Mouse (Mus musculus) heart, embryonic 16.5 days (tissue): Measurements from ENCODE around the gene Mvb12a. TPM values are rescaled to one million over a fixed set of nuclear protein-coding genes. Genes with fewer than 3 reads are reported as not detected.
A peak's percentile ranks its signal among the peaks of the same experiment; 100 is the strongest.
"Not testable (repeated sequence)": the region's sequence is repeated elsewhere in the genome, so short reads cannot be mapped to it uniquely, and the experiment has no call there.

Source experiments
- ATAC-seq: fragments of 200-750 bp; cut with Nextera tagmentation; replicated peaks from 2 replicates; pipeline ENCODE4 v1.8.0; 2017; ENCODE audit warnings: moderate number of reproducible peaks; ENCODE audit not compliant: insufficient read depth, low FRiP score; ENCODE audit errors: extremely low read depth
- H3K27ac ChIP-seq: fragments of 300-500 bp; sonication (generic); 2 replicates; pipeline ENCODE4 v1.5.1; 2014; ENCODE audit warnings: mild to moderate bottlenecking, low read length, control low read depth, moderate library complexity
- H3K27me3 ChIP-seq: fragments of 300-500 bp; sonication (generic); 2 replicates; pipeline ENCODE4 v1.6.1; 2014; ENCODE audit warnings: low read length, mixed read lengths; ENCODE audit not compliant: control insufficient read depth, insufficient read depth
- H3K36me3 ChIP-seq: fragments of 300-500 bp; sonication (generic); 2 replicates; pipeline ENCODE4 v1.6.1; 2014; ENCODE audit not compliant: control insufficient read depth, insufficient read depth
- H3K4me1 ChIP-seq: fragments of 300-500 bp; sonication (generic); 2 replicates; pipeline ENCODE4 v1.6.1; 2014; ENCODE audit warnings: low read length, mixed read lengths; ENCODE audit not compliant: control insufficient read depth, insufficient read depth
- H3K4me2 ChIP-seq: fragments of 300-500 bp; sonication (generic); 2 replicates; pipeline ENCODE4 v1.6.1; 2014; ENCODE audit warnings: low read depth, mild to moderate bottlenecking, control low read depth, low read length
- H3K4me3 ChIP-seq: fragments of 300-500 bp; sonication (generic); 2 replicates; pipeline ENCODE4 v1.5.1; 2014; ENCODE audit warnings: mild to moderate bottlenecking, control low read depth, low read length
- H3K9ac ChIP-seq: fragments of 300-500 bp; sonication (generic); 2 replicates; pipeline ENCODE4 v1.6.1; 2014; ENCODE audit warnings: low read length, control low read depth
- H3K9me3 ChIP-seq: fragments of 300-500 bp; sonication (generic); replicated peaks from 2 replicates; pipeline ENCODE4 v1.6.1; 2016; ENCODE audit warnings: low read length; ENCODE audit not compliant: control insufficient read depth
- WGBS: fragments of 180-500 bp; shearing (Covaris S2); extraction: QIAGEN DNeasy Blood & Tissue Kit; methylation state at CpG from one replicate; pipeline ENCODE4 v1.1.7; 2014; 5-methylcytosine and 5-hydroxymethylcytosine counted together
- polyA plus RNA-seq: library from polyadenylated mRNA; unstranded; fragments of >200 nt; fragmentation: Nextera tagmentation; extraction: Ambion mirVana; gene quantifications from 2 replicates; pipeline ENCODE4 v1.2.1, GENCODE M21; 2015

The Mvb12a gene
- polyA plus RNA-seq, 1 experiment from 2014 or later: 60.3 TPM

DNA sequence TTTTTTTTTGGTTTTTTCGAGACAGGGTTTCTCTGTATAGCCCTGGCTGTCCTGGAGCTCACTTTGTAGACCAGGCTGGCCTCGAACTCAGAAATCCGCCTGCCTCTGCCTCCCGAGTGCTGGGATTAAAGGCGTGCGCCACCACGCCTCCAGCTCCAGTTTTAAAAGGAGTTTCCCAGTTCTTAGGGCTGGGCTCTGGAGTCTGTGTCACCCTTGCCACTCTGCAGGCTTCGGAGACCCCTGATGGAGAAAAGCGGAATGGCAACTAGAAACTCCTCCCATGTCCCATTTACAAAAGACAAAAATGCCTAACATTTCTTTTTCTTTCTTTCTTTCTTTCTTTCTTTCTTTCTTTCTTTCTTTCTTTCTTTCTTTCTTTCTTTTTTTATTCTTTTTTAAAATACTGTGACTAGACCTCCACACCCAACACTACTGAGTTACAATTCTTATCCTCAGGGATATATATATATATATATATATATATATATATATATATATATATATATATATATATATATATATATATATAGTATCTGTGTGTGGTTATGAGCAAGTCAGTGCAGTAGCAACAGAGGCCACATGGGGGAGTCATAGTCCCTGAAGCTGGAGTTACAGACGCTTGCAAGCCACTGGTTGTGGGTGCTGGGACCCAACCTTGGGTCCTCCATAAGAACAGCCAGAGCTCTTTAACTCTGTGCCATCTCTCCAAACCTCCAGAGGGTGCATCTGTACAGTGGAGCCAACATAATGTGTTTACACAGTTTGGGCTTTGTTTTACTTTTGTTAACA, 23.5 kb upstream of the Mvb12a start:
- 0 out of 2 replicates have a peak, but pooled peaks have one; percentile 47 for ATAC-seq
- H3K4me3 ChIP-seq, H3K36me3 ChIP-seq, H3K9ac ChIP-seq, H3K27ac ChIP-seq, H3K4me2 ChIP-seq, H3K4me1 ChIP-seq, H3K27me3 ChIP-seq, H3K9me3 ChIP-seq: not testable (repeated sequence)
- 37% methylated on average over 9 of the region's 10 CpGs for WGBS

DNA sequence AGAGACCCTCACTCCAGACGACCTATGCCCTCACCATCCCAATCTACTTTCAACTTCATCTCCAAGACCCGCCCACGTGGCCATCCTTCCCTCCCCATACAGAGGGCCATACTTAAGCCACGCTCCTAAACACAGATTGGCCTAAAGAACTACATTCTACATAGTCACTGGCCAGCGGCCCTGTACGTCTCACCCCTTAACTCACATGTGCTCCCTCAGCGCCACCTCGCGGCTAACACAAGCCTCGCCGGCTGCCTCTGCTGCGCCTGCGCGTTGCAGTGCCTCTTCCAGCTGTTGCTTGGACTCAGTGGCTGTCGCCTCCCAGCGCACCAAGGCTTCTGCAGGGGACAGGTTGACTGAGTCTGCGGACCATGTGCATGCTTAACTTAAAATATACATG, 21.1 kb upstream of the Mvb12a start:
- peaks cover 10% of the 10 kb centered on the region for H3K4me1 ChIP-seq
- H3K4me3 ChIP-seq: 0 out of 2 replicates have a peak overlapping the region, but pooled peaks have one; percentile 4
- H3K36me3 ChIP-seq: no peaks in the 10 kb centered on the region
- H3K9me3 ChIP-seq: no peaks in the 10 kb centered on the region
- WGBS: 2% methylated on average over 17 of the region's 17 CpGs
- peak overlapping the region; percentile 43 for H3K4me2 ChIP-seq
- peaks cover 3% of the 10 kb centered on the region for H3K27me3 ChIP-seq
- ATAC-seq: peak; percentile 82
- H3K9ac ChIP-seq: peak overlapping the region; percentile 42; the same call in 1 of the 2 replicates
- no peak overlapping the region for H3K27ac ChIP-seq

DNA sequence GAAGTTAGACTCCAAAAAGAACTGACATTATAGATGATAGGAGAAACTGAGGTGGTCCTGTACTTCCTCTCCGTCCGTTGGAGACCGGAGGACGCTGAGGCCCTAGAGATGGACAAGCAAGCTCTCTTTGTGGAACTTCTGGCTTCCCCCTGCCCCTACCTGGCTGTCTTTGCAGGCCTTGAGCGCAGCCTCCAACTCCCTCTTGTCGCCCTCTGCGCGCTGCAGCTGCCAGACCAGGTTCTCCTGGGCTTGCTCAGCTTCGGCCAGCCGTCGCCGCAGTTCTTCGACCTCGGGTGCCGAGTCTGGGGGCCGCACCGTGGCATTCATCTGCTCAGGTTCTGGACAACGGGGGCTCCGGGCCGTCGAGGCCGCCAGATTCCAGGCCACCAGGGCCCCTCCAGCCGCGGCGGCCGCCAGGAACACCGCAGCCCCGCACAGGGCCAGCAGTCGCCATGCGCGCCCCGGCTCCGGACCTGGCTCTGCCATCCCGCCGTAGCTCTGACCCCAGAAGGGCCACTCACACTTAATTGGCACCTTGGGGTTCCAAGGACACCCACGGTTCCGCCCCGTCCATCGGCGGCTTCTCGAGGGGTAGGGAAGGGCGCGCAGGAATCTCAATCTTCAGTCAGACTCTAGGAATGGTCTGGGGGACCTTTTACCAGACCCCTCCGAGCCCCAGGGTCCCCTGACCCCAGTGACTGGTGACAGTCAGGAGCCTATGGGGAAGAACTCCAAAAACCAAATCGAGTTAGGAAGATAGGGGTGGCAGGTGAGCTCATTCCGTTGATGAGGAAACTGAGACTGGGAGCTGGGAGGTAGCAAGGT, 17.3 kb upstream of the Mvb12a start, which contains the start of gene Ccdc194:
Gene Ccdc194, minus strand, starts transcription at position 486 of the 825 bp plus-strand sequence.
- Histone ChIP-seq H3K4me1 (peaks cover 27% of the 10 kb centered on the region), H3K36me3 (no peaks in the 10 kb centered on the region), H3K27me3 (peaks cover 3% of the 10 kb centered on the region), H3K9me3 (no peaks in the 10 kb centered on the region), H3K27ac (peak within 1 kb of the TSS; percentile 94), H3K4me2 (peak within 1 kb of the TSS; percentile 49), H3K4me3 (peak within 1 kb of the TSS; percentile 26), H3K9ac (peak within 1 kb of the TSS; percentile 60)
- ATAC-seq: no peak
- 18% methylated on average over 46 of the region's 46 CpGs for WGBS

DNA sequence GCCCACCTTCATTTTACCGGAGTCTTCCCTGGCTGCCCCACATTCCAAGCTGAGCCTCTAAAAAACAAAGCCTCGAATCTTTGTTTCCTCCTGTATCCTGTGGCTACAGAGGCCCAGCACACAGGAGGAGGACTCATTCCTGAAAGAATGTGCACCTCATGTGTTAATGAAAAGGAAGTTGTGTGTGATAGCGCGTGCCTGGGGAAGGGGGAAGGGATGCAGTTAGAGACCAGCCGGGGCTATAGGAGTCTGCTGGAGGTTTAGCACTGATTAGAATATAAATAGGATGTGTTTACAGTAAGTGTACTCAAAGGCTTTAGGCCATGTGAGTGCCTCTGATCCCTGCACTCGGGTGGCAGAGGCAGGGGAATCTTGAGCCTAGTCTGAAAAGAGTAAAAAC, 16.4 kb upstream of the Mvb12a start:
- Histone ChIP-seq H3K27ac (peak overlapping the region; percentile 94), H3K9me3 (no peaks in the 10 kb centered on the region), H3K4me3 (no peak overlapping the region), H3K36me3 (no peaks in the 10 kb centered on the region), H3K27me3 (peaks cover 3% of the 10 kb centered on the region), H3K4me1 (peaks cover 27% of the 10 kb centered on the region), H3K4me2 (no peak overlapping the region), H3K9ac (no peak overlapping the region)
- WGBS: 14% methylated on average over 6 of the region's 6 CpGs
- peak; percentile 34; the same call in 1 of the 2 replicates for ATAC-seq

DNA sequence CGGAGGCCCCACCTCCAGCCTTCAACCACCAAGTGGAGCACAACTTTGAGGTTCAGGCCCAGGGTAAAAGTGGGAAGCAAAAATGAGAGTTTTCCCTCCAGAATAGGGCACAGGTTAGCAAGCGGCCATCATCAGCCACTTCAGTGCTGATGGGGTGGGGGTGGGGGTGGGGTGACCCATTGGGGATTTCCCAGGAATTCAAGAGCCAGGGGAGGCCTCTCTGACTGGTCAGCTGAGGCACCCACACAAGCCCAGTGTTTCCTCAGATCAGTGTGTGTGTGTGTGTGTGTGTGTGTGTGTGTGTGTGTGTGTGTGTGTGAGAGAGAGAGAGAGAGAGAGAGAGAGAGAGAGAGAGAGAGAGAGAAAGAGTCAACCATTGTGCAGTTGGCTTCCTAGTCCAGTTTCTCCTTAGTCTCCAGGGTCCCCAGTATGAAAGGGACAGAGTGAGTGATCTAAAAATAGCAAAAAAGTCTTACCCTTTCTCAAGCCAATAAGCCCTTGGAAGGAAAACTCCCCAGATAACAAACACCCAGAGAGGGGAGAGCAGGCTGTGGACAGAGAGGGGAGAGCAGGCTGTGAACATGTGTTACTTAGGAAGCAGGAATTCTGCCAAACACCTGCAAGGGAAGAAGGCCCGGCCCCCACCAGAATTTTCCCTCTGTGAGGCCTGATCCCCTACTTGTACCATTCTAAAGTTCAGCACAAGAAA, 15.4 kb upstream of the Mvb12a start:
- Histone ChIP-seq H3K4me3 (no peak overlapping the region), H3K4me2 (no peak overlapping the region; the same call in 1 of the 2 replicates), H3K9ac (no peak overlapping the region), H3K9me3 (no peaks in the 10 kb centered on the region), H3K27ac (peak overlapping the region; percentile 94), H3K27me3 (peaks cover 3% of the 10 kb centered on the region), H3K4me1 (peaks cover 27% of the 10 kb centered on the region), H3K36me3 (no peaks in the 10 kb centered on the region)
- WGBS: 43% methylated on average over 3 of the region's 3 CpGs
- ATAC-seq: peak; percentile 29; the same call in 1 of the 2 replicates

DNA sequence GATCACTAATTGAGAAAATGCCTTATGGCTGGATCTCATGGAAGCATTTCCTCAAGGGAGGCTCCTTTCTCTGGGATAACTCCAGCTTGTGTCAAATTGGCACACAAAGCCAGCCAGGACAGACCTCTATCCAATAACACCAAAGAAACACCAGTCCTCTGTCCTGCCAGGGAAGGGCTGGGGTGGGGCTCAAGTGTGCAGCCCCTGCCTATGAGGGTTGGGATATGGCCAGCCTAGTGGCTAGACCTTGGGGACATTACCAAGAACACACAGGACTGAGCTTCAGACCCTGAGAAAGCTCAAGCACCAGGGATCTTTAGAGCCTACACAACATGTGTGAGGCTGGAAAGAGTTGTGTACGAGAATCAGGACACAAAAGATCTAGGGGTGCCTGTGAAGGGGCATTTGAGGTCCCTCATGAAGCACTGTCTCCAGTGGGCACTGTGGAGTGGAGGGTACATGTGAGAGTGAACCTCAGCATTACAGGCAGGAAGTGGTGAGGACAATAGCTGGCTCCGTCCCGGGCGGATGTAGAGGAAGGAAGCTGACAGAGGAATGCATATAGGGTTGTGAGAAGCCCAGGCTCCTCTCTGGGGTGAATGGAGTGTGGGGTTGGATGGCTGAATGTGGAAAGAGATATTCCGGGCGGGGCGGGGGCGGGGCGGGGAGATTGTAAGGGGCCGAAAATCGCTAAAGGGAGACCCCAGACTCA, 14.2 kb upstream of the Mvb12a start:
- Histone ChIP-seq H3K4me1 (peaks cover 27% of the 10 kb centered on the region), H3K27me3 (peaks cover 3% of the 10 kb centered on the region), H3K36me3 (no peaks in the 10 kb centered on the region), H3K27ac (peak overlapping the region; percentile 94), H3K4me3 (no peak overlapping the region), H3K9me3 (no peaks in the 10 kb centered on the region), H3K4me2 (no peak overlapping the region), H3K9ac (no peak overlapping the region)
- WGBS: 61% methylated on average over 11 of the region's 11 CpGs
- ATAC-seq: peak; percentile 65; the same call in 1 of the 2 replicates

DNA sequence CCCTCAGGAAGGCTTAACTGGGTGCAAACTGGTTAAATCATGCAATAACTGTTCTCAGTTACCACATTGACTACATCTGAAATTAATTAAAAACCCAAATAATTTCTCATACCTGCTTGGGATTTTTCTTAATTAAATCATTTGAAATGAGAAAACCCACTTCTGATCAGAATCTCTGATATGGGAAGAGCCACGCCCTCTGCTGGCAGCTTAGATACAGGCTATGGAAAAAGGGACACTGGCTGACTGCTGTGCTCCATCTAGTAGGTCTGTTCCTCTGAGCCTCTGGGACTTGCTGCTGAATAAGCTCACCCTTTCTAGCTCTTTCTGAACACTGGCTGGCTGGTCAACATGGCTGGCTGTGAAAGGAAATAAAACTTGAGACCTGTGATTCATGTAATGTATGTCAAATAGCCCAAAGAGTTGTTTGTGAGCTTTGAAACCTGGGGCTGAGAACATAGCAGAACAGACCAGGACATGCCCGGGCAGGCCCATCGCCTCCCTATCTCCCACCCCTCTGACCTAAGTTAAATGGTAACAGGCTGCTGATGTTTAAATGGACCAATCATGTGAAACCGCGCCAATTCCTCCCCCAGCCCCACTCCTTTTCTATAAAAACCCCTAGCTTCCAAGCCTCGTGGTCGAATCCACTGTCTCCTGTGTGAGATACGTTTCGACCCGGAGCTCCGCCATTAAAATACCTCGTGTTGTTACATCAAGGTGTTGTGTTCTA, 11.8 kb upstream of the Mvb12a start:
- H3K4me1 ChIP-seq: peaks cover 23% of the 10 kb centered on the region
- not testable (repeated sequence) for ATAC-seq, H3K27me3 ChIP-seq, H3K36me3 ChIP-seq, H3K4me3 ChIP-seq, H3K4me2 ChIP-seq, H3K9me3 ChIP-seq, H3K9ac ChIP-seq, H3K27ac ChIP-seq
- 72% methylated on average over 5 of the region's 12 CpGs for WGBS
